Mouse (Mus musculus) ovary, postnatal 14 days (tissue): ENCODE results near the gene Surf6.
A peak's percentile ranks its signal among the peaks of the same experiment; 100 is the strongest.
"Not testable (repeated sequence)": the region's sequence is repeated elsewhere in the genome, so short reads cannot be mapped to it uniquely, and the experiment has no call there.

Experiments
- DNase-seq: peaks from one replicate; pipeline ENCODE4 v3.0.0; 2022; ENCODE audit warnings: low spot score

Surf6 gene

GRCm38 (mm10) chr2:26913416-26914147, 10.9 kb upstream of the Surf6 start:
- DNase-seq: no peak

GRCm38 (mm10) chr2:26912253-26912770, 9.6 kb upstream of the Surf6 start:
- no peak for DNase-seq

- DNase-seq: peak; percentile 53
Observed at GRCm38 (mm10) chr2:26910994-26911765, 8.5 kb upstream of the Surf6 start.

GRCm38 (mm10) chr2:26910124-26910993, 7.7 kb upstream of the Surf6 start, which contains the start of the genes Med22 and Rpl7a:
Gene Med22 (minus strand): TSS chr2:26910677.
Gene Rpl7a (plus strand): TSS chr2:26910764.
- DNase-seq: peak; percentile 99

- no peak for DNase-seq
Observed at GRCm38 (mm10) chr2:26909387-26909784, 6.7 kb upstream of the Surf6 start.

- DNase-seq: no peak
Observed at GRCm38 (mm10) chr2:26908710-26909386, 6.2 kb upstream of the Surf6 start.

- DNase-seq: no peak
Observed at GRCm38 (mm10) chr2:26907109-26907508, 4.4 kb upstream of the Surf6 start.

GRCm38 (mm10) chr2:26906431-26906830, 3.8 kb upstream of the Surf6 start:
- no peak for DNase-seq

- no peak for DNase-seq
Observed at GRCm38 (mm10) chr2:26905936-26906335, 3.3 kb upstream of the Surf6 start.

GRCm38 (mm10) chr2:26903311-26903710, 632 bp upstream of the Surf6 start:
- DNase-seq: no peak

GRCm38 (mm10) chr2:26901834-26902400, 762 bp downstream of the Surf6 start:
- no peak for DNase-seq

- no peak for DNase-seq
Observed at GRCm38 (mm10) chr2:26900731-26901130, 1.9 kb downstream of the Surf6 start.

GRCm38 (mm10) chr2:26895898-26896297, 6.8 kb downstream of the Surf6 start:
- no peak for DNase-seq

GRCm38 (mm10) chr2:26886170-26886569, 16.5 kb downstream of the Surf6 start:
- not testable (repeated sequence) for DNase-seq

GRCm38 (mm10) chr2:26885541-26885940, 17.1 kb downstream of the Surf6 start:
- not testable (repeated sequence) for DNase-seq

- DNase-seq: no peak
Observed at GRCm38 (mm10) chr2:26878571-26878970, 24.1 kb downstream of the Surf6 start.

GRCm38 (mm10) chr2:26870666-26871065, 32.0 kb downstream of the Surf6 start:
- no peak for DNase-seq

GRCm38 (mm10) chr2:26864879-26865278, 37.8 kb downstream of the Surf6 start, which contains the start of gene Abo:
Gene Abo (minus strand): TSS chr2:26864979.
- DNase-seq: no peak

- DNase-seq: no peak
Observed at GRCm38 (mm10) chr2:26862856-26863255, 39.8 kb downstream of the Surf6 start.

GRCm38 (mm10) chr2:26847706-26848105, 55.0 kb downstream of the Surf6 start:
- DNase-seq: peak; percentile 9
